Mouse (Mus musculus) C2C12 (cell line): ENCODE measurements around the gene Ppcdc.

Source experiments
- CEBPB ChIP-seq: IDR thresholded peaks from one replicate; pipeline ENCODE4 v1.6.1; 2011; ENCODE audit warnings: low read depth, mild to moderate bottlenecking, control low read depth, moderate library complexity
- CTCF ChIP-seq: IDR thresholded peaks from one replicate; pipeline ENCODE4 v1.5.1; 2011; ENCODE audit not compliant: control insufficient read depth, insufficient read depth, insufficient read length
- FOSL1 ChIP-seq: IDR thresholded peaks from one replicate; pipeline ENCODE4 v1.8.0; 2011; ENCODE audit warnings: mild to moderate bottlenecking, low read length; ENCODE audit not compliant: poor library complexity, insufficient read depth, severe bottlenecking
- MAX ChIP-seq: IDR thresholded peaks from one replicate; pipeline ENCODE4 v1.6.1; 2011; ENCODE audit warnings: mild to moderate bottlenecking, control low read depth
- MYOD1 ChIP-seq: IDR thresholded peaks from one replicate; pipeline ENCODE4 v1.6.1; 2011; ENCODE audit warnings: low read depth; ENCODE audit not compliant: control insufficient read depth, insufficient read length
- MYOG ChIP-seq: IDR thresholded peaks from one replicate; pipeline ENCODE4 v1.6.1; 2011; ENCODE audit not compliant: control insufficient read depth, insufficient read length; ENCODE audit errors: extremely low read depth
- USF1 ChIP-seq: IDR thresholded peaks from one replicate; pipeline ENCODE4 v1.6.1; 2011; ENCODE audit warnings: low read depth, mild to moderate bottlenecking, control low read depth, moderate library complexity

- TF ChIP-seq CTCF: no peak
- TF ChIP-seq MYOD1: no peak
- TF ChIP-seq MYOG: no peak
- no peak for TF ChIP-seq CEBPB
- TF ChIP-seq USF1: no peak
- no peak for TF ChIP-seq MAX
- TF ChIP-seq FOSL1: no peak
These were observed 22.6 kb downstream of the Ppcdc start for GRCm38 (mm10) chr9:57417341-57417740.
